Mouse (Mus musculus) mature B cell (primary cell): ENCODE measurements around the gene Gm10320.

Experiments used
- in situ Hi-C: fragments of 300-500 bp; cut with MboI; formaldehyde crosslinking; loops from 2 replicates; pipeline ENCODE4 v1.14.3; 2019

The Gm10320 gene

GRCm38 (mm10) chr13:98502813-98503341 is 11.1 kb upstream of the Gm10320 start:
- in situ Hi-C loops, result no loop called here

GRCm38 (mm10) chr13:98502236-98502812 is 10.5 kb upstream of the Gm10320 start:
- in situ Hi-C loops, result no loop called here

GRCm38 (mm10) chr13:98501321-98501720 is 9.5 kb upstream of the Gm10320 start:
- in situ Hi-C loops, result no loop called here

GRCm38 (mm10) chr13:98500471-98501125 is 8.8 kb upstream of the Gm10320 start:
- in situ Hi-C loops, result no loop called here

- in situ Hi-C loops, result no loop called here
These were observed 6.8 kb upstream of the Gm10320 start for GRCm38 (mm10) chr13:98498561-98498960.

- in situ Hi-C loops, result no loop called here
These were observed 6.3 kb upstream of the Gm10320 start for GRCm38 (mm10) chr13:98498080-98498479.

GRCm38 (mm10) chr13:98496917-98497870 is 5.4 kb upstream of the Gm10320 start:
- in situ Hi-C loops, result no loop called here

- in situ Hi-C loops, result no loop called here
These were observed 2.8 kb upstream of the Gm10320 start for GRCm38 (mm10) chr13:98494492-98495064.

- in situ Hi-C loops, result no loop called here
These were observed 911 bp upstream of the Gm10320 start for GRCm38 (mm10) chr13:98492569-98493255.

GRCm38 (mm10) chr13:98486726-98487125 is 5.1 kb downstream of the Gm10320 start:
- in situ Hi-C loops, result no loop called here

- in situ Hi-C loops, result no loop called here
These were observed 5.6 kb downstream of the Gm10320 start for GRCm38 (mm10) chr13:98486161-98486560.

- in situ Hi-C loops, result no loop called here
These were observed 6.4 kb downstream of the Gm10320 start for GRCm38 (mm10) chr13:98485440-98485839.

- in situ Hi-C loops, result no loop called here
These were observed 13.8 kb downstream of the Gm10320 start for GRCm38 (mm10) chr13:98477991-98478390.

- in situ Hi-C loops, result no loop called here
These were observed 14.8 kb downstream of the Gm10320 start for GRCm38 (mm10) chr13:98476839-98477495.

- in situ Hi-C loops, result no loop called here
These were observed 15.5 kb downstream of the Gm10320 start for GRCm38 (mm10) chr13:98476175-98476838.

GRCm38 (mm10) chr13:98475681-98476080 is 16.1 kb downstream of the Gm10320 start:
- in situ Hi-C loops, result no loop called here

GRCm38 (mm10) chr13:98473034-98473433 is 18.8 kb downstream of the Gm10320 start:
- in situ Hi-C loops, result no loop called here

- in situ Hi-C loops, result no loop called here
These were observed 20.0 kb downstream of the Gm10320 start for GRCm38 (mm10) chr13:98471756-98472155.

GRCm38 (mm10) chr13:98470321-98470720 is 21.5 kb downstream of the Gm10320 start:
- in situ Hi-C loops, result no loop called here

GRCm38 (mm10) chr13:98469916-98470315 is 21.9 kb downstream of the Gm10320 start:
- in situ Hi-C loops, result no loop called here
